Mouse (Mus musculus): ENCODE measurements around the gene Itprid2.
"Not testable (repeated sequence)": the region's sequence is repeated elsewhere in the genome, so short reads cannot be mapped to it uniquely, and the experiment has no call there.

Itprid2 gene

DNA sequence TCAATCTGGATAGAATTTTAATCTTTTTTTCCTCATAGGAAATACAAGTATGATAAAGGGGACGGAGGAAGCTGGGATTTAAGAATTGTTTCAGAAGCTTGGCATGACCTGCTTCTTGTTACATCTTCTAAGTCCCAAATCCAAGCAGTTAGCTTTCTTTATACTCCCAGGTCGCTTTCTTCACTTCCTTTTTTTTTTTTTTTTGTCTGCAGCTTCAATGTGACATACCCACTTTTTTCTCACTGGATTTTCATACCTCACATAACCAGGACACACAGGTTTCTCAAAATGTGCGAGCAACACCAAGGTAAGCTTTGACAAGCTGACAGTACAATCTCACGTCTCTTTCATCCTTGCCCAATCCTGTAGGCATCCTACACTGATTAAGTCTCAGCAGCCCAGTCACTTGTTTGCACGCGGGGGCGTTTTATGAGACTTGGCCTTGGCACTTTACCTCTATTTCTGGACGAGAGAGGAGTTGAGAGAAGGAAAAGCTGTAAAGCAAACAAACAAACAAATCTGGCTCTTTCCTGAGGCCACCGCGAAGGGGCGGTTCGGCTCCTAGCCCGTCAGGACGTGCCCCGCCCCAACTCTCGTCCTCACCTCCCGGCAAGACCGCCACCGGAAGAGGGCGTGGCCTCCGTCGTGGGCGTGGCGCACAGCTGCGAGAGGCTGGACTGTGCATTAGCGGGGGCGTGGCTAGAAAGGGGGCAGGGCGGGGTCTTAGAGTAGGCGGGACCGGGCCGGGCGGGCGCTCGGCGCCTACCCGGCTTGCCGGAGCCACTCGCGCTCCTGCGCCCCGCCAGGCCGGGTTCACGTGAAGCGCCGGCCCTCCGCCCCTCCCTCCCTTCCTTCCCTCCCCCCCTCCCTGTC lies at the start of gene Itprid2:
TSS of gene Itprid2 (plus strand) at position 825 of the 873 bp plus-strand sequence.
- DNase-seq, result peak; percentile 100

DNA sequence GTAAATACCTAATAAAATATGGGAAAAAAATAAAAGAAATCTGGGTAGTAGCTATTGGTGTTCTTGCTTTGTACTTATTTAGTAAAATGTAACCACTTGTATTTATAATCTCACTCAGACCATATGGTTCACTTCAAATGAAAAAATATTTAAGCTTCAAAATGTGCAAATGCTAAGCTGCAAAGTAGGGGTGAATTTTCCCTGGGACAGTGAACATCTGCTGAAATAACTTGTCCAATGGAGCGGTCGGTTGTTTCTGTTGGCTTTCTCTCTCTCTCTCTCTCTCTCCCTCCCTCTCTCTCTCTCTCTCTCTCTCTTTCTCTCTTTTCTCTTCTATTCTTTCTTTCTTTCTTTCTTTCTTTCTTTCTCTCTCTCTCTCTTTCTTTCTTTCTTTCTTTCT lies 39.0 kb upstream of the Itprid2 start:
- no peak for DNase-seq

DNA sequence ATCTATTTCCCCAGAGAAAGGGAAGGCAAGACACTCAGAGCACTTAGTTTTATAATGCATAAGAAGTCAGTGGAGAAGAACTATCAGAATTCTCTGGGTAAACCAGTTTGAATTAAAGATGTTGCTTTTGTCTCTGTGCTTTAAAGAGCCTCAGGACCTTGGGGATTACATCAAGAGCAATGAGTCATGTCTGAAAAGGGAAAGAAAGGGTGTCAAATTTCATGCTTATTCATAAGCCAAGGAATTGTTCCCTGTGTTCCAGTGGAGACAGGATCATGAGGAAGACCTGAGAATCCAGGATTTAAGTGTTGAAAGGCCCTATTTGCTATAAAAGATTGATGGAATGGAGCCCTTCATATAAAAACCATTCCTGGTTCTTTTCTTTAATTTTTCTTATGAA lies 38.1 kb upstream of the Itprid2 start:
- DNase-seq, result no peak

DNA sequence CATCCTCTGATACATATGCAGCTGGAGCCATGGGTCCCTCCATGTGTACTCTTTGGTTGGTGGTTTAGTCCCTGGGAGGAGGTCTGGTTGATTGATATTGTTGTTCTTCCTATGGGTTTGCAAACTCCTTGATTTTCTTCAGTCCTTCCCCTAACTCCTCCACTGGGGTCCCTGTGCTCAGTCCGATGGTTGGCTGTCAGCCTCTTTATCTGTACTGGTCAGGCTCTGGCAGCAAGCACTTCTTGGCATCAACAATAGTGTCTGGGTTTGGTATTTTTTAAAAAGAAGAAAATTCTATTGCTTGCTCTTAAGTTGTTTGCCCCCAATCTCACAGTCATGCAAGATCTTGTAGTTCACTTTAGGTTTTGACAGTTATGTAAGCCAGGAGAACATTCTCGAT lies 34.0 kb upstream of the Itprid2 start:
- not testable (repeated sequence) for DNase-seq

DNA sequence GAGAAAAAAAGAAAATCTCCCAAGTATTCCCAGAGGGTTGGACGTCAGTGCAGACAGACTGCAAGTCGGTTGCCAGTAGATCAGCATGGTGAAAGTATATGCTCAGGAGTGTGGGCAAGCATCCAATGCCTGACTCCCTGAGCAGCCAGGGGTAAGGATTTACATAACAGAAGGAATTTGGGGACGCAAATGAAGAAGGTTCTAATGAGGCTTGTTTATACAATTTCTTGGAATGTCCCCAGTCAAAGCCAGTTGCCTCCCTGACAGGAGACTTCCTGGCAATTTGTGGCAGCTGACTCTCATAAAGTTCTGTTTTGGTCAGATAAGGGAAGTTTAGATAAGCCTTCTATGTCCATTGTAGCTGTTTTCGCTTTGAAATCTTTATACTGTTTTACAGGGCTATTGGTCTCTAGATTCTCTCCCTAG lies 33.4 kb upstream of the Itprid2 start:
- no peak for DNase-seq

DNA sequence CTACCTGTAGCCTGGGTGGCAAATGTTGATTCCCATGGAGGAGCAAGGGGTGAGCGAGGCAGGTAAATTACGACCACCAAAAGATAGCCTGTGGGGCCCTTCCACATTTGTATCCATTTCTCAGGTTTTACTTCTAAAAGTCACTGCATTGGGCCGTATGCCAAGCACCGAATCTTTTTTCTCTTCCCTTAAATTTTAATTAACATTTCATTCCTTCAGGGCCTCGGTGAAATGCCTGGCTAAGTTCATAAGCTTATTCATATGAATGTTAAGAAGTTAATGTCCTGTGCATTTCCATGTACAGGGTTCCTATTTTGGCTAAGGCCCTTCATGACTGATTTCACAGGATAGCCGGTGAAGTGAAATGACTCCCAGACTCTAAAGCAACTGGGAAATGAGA lies 32.8 kb upstream of the Itprid2 start:
- DNase-seq, result no peak

DNA sequence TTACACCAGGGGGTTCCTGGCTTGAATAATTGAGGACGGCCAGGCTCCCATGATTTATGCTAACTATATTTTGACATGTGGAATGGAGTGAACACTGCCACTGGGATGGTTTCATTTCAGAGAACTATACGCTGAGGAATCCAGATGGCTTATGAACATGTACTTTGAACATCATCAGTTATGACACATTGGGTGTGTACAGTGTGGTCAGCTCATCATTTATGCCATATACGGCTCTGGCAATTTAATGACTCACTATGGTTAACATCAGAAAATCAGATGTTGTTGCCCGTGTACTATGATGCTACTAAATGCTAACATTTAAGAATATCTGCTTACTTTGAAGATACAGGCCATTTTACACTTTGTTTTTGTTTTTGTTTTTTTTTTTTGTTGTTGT lies 31.8 kb upstream of the Itprid2 start:
- DNase-seq, result no peak

DNA sequence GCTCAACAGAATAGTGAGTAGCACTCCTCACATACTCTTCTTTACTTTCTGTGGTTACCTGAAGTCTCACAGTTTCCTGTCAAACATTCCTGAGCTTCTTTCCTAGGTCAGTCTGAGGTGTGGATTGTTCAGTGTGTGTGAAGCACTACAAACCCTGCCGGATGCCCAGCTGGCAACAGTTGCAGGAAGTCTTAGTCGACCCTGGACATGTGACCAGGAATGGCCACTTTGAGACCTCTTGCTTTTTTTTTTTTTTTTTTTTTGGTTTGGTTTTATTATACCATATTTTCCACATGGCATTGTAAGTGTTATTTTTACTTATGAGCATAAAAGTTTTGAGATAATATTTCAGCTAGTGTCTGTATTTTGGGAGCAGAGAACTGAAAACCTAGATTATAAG lies 29.1 kb upstream of the Itprid2 start:
- DNase-seq, result no peak

DNA sequence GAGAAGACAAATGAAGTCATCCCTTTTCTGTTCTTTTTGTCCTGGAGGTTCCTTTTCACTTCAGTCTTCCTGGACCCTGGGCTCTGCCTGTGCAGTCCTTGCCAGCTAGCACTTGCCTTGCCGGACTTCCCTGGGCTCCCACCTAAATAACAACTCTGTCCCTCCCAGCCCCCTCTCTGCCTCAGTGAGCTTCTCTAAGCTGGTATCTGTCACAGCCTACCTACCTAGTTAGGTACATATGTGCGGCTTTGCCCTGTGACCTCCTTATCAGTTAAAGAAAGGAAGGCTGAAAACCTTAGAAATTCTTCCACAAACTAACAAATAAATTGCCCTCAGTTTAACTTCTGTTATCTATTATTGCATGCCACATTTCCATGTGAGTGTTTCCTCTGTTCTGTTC lies 28.0 kb upstream of the Itprid2 start:
- no peak for DNase-seq

DNA sequence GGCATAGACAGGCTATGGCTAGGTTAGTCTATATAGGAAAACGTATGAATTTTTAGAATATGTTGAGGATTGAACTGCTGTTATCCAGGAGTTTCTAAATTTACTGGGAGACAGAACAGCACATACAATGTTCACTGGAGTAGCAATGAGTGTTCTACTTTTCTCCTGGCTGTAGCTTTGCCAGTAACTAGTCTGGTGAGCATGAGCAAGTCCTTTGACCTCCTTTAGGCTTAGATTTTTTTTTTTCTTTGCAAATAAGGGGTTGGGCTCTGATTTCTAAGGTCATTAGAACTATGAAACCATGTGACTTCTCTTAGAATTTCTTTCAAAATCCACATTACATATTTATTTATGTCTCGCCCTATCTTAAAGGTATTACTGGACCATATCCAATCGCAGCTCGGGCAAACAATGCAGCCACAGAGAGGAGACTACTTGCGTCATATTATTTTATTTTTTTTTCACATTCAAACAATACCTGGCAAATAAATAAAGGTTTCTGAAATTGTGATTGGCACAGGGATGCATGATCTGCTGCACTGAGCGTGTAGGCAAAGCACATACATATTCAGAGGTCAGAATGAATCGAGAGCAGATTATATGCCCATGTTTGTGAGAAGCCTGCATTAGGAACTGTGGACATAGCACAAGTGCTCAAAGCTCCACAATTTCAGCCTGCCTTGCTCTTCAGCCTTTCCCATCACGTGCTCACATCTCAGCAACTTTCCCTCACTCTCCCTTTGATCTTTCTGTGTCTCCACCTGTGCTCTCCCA lies 26.7 kb upstream of the Itprid2 start:
- no peak for DNase-seq

DNA sequence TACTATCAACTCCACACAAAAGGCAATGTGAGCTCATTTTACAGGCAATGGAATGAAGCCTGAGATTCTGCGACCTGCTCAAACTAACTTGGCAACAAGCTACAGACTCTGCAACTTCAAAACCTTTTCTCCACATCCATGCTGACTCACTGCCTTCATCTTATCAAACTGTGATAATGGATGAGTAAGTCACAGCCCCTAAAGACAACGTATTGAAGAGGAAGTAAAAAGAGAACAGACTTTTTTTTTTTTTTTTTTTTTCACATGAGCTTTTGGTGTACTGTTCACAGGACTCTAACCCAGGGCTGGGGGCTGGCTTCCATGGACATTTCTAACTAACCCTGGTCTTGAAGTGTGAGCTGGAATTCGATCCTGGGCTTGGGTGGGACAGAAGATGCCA lies 24.3 kb upstream of the Itprid2 start:
- no peak for DNase-seq

DNA sequence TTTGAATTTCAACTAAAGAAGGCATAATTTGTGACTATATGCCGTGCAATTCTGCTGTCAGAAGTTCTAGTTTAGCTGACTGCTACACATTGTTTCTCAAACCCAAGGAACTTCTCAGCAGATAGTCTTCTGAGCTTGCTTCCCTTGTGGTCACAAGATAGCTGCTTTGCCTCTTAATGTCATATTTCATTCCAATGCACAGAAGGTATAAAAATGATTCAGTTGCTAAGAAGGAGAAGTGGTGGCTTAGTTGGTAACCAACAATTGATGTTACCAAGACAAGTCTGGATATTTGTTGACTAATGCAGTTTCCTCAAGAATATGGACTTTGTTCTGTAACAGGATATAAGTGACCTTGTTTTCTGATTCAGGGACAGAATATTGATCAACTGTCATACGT lies 17.0 kb upstream of the Itprid2 start:
- DNase-seq, result no peak

DNA sequence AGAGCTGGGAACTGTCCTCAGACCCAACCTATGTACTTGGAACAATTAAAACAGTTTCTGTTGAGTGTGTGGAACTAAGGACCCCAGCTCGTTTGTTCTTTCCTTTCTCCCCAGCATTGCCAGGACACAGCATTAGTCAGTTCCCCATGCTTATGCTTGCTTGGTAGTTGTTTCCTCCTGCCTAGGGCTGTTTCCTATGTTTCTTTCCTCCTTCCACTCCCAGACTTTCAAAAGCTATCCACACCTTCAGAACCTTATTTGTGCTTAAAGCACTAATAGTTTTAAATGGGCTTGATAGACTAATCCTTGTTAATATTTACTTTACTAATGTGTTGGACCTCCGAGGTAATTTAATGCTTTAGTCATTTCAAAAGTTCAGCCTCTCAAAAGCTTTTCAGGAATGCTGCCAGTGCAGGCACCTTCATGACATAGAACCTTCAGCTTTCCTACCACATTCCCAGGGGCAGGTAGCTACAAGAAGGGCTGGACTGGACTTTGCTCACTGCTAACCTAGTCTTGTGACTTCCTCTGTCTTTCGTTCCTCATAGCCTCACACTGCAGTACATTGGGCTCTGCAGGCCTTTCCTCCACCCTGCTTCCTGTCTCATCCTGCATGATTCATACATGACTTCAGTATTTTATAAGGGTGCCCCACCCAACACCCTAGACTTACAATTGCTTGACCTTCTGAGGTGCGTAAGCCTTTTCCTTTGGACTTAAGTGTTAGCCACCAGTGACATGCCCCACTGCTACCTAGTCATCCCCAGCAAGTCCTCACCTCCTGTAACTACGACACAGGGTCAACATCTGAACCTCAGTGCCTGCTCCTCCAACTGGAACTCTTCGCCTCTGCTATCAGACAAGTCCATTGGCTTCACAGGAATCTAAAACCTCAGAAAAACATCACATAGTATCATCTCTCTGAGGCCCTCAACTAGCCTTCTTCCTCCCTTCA lies 16.3 kb upstream of the Itprid2 start:
- no peak for DNase-seq

DNA sequence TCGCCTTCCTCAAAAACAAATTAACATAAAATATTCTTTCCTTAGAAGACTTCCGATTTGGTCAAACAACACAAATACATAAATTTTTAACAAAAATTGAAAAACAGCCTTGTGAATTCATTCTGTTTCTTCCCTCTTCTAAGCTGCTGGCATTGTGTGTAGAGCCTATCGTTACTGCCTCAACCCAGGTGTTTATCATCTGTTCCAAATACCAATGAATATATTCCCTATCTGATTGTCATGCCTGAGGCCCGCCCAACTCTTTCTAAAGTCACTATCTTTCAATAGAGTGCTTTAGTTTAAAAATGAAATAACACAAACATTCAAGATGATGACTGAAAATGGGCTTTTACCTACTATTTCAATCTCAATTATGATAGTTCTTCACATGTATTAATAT lies 11.9 kb upstream of the Itprid2 start:
- DNase-seq, result no peak

DNA sequence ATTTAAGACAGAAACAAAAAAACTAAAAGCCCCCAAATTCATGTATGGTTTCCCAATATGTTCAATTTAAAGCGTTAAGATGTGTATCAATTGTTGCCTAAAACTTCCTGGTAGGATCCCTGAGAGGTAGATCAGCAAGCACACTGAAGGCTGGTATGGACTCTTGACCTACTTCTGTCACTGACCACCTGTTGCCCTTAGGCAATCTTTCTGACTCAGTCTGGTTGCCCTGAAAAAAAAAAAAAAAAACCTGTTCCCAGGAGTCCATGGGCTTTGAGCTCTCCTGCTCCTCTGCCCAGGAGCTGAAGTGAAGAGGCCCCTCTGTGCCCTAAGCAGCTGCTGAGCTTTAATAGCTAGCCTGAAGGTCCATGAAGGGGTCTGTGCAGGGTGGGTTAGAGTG lies 7.5 kb upstream of the Itprid2 start:
- DNase-seq, result no peak

DNA sequence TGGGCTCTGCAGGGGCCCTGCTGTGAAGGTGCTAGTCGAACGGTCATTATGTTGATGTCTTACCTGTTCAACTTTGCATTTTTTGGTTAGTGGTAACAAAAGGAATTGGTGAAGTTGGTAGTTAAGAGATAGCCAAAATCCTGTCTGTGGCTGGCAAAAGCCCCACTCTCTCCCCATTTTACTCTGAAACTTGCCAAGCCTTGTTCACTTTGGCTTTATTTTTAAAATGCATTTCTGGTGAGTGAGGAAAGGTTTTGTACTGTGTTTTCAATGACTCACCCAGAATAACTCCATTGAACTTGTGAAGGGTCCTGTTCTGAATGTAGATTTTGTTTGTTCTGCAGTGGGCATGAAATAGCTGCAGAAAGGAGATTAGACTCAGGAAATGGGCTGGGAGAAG lies 4.9 kb upstream of the Itprid2 start:
- no peak for DNase-seq

DNA sequence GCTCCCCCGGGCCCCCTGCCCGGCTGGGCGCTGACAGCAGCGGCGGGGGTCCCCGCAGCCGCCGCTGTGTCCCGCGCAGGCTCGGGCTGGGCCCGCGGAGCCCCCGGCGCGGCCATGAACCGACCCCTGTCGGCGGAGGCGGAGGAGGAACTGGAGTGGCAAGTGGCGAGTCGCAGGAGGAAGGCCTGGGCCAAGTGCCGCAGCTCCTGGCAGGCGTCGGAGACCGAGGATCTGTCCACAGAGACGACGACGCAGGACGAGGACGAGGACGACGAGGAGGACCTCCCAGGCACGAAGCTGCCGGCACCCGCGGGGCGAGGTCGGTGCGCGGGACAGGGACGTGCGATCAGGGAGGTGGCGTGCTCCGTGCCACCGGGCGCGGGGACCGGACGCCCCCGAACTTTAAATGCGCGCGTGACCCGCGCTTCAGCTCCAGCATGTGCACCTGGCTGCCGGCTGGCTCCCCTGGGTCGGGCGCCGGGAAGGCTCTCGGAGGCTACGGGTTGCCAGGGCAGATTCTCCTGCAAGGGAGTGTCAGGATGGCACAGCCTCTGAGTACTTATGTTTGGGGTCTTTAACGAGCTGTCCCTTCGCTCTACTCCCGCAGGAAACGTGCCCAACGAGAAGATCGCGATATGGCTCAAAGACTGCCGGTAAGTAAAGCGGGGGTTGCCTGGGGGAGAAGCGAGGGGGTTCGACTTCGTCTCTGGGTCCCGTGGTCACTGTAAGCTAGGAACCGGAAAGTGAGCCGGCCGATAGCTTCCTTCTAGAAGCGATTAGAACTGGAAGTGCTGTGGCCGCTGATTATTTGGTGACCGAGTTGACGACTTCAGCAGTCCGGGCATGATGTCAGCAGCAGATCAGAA lies 507 bp downstream of the Itprid2 start:
- DNase-seq, result no peak

DNA sequence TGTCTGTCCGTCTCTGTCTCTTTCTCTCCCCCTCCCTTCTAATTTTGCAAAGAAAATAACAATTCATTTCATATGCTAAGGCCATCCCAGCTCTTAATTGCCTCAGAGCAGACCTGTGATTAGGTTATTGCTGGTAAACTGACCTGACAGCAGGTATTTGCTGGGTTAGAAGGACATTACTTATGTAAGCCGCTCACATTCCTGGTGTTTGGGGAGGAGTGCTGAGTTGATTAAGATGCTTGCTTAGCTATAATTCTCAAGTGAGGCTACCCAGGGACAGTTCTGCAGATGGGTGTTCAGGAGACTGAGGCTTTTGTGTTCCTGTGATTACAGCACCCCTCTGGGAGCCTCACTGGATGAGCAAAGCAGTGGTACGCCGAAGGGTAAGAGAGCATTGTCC lies 3.8 kb downstream of the Itprid2 start:
- DNase-seq, result no peak

DNA sequence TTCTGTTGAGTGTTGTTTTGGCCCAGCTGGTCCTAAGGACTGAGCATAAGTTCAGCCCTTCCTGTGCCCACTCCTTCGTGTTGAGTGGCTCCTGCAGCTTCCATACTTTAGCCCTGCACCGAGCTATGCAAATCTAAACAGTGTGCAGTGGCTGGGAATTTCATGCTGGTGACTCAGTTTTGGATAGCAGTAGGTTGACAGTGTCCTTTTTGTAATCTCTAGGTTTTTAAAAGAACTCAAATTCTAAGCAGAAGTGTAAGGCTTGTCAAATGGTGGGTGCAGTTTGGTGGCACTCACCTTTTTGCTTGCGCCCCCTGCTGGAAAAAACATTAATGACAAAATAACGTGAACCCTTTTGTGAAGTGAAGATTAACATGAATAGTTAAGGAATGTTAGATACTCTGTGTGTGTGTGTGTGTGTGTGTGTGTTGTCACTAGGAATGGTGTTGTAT lies 11.1 kb downstream of the Itprid2 start:
- DNase-seq, result peak; percentile 67

DNA sequence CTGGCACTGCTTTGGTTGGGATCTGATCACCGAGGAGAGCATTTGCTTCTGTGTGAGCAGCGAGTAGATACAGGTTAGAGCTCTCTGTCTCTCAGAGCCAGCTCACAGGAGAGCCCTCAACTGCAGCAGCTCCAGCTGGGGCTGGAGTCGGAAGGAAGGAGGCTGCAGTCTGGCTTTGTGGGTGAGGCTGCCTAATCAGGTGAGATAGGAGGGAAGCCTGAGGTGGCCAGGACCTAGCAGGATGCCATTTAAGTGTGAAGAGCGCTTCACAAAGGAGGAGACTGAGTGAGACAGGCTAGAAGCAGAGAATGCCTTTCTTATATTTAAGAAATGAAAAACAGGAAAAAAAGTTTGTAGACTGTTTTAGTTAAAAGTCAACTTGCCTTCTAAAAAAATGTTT lies 11.9 kb downstream of the Itprid2 start:
- no peak for DNase-seq

DNA sequence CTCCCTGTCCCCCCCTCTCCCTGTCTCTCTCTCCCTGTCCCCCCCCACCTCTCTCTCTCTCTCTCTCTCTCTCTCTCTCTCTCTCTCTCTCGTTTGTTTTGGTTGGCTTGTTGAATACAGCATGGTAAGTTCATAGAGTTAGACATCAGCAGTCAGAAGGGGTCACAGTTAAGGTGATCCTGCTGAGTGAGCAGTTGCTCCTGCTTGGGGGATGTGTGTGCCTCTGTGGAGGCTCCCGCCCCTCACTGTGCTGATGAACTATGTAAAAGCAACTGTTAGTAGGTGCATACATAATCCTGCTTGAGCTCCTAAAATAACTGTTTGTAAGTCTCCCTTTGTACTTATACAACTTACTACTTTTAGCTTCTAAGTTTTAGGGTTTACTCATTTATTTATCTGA lies 12.6 kb downstream of the Itprid2 start:
- DNase-seq, result no peak

DNA sequence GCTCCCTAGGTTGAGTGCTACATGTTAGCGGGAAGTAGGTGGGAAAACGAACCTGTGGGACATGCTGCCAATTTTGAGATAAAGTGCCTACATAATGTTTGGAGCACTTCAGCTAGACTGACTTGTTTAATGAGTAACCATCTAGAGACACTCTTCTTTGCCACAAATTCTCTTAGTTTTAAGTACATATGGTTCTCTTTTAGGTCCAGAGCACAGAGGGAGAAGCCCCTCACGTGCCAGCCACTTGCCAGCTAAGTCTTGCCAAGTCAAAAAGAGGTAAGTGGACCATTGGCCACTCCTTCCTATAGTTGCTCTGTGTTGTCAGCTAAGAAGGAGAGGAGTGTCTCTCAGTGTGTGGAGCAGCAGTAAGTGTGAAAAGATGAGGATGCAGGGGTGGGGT lies 16.0 kb downstream of the Itprid2 start:
- DNase-seq, result no peak

Measured in thymus, postnatal 4 days (tissue).